Mouse (Mus musculus): ENCODE measurements around the gene Akt3. TPM values are rescaled to one million over a fixed set of nuclear protein-coding genes. Genes with fewer than 3 reads are reported as not detected.

Akt3 gene
- polyA plus RNA-seq, 1 experiment = 32.6 TPM

DNA sequence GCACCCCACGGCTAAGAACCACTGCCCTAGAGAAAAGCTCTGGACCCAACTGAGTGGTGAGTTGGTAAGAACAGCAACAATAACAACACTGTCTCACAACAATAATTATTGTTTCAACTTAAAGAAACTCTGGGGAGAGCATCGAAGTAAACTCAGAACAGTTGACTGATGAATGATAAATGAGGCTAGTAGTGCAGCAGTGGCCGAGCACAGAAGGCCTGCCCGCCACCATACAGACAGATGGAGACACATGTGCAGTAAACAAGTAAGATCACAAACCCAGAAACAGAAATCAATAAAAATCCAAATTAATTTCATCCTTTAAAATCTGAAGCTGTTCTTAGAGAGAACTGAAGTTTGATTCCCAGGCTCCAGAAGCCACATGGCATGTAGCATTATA, 217.9 kb downstream of the Akt3 start:
- no peak for TF ChIP-seq POLR2A (IDR thresholded peaks at IDR 0.05; ENCODE audit: borderline replicate concordance, low read depth, low read length)
- TF ChIP-seq CTCF (IDR thresholded peaks at IDR 0.05; ENCODE audit: low read depth, low read length) = no peak
- no peak overlapping the region for H3K4me3 ChIP-seq (ENCODE audit: insufficient read depth, low read length)
- no peaks in the 10 kb centered on the region for H3K4me1 ChIP-seq (ENCODE audit: control insufficient read depth, insufficient read depth, low read length)
- H3K27ac ChIP-seq (ENCODE audit: insufficient read depth, low read depth, low read length) = no peak overlapping the region

DNA sequence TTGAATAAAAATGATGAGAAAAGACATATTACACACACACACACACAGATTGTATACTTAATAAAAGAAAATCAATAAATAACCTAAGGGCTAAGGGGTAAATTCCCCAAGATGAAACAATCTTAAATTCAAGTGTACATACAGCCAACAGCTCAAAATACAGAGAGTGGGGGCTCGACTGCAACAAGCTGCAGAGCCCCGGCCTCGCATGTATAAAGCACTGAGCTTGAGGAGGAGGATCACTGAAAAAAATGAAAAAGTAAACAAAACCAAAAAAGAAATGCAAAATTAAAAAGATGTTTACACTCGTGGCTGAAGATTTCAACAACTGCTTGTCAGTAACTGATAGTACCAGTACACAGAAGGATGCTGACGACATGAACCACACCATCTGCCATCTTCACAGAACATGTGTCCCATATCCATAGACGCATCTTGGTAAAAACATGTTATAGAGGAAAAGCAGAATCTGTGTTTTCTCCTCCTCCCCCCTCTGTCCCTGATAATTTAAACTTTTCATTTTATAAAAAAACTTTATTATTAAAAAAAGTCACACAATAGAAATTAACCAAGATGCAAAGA, 218.8 kb downstream of the Akt3 start:
- no peak overlapping the region for H3K4me3 ChIP-seq (ENCODE audit: insufficient read depth, low read length)
- TF ChIP-seq CTCF (IDR thresholded peaks at IDR 0.05; ENCODE audit: low read depth, low read length) (no peak), POLR2A (IDR thresholded peaks at IDR 0.05; ENCODE audit: borderline replicate concordance, low read depth, low read length) (no peak)
- no peak overlapping the region for H3K27ac ChIP-seq (ENCODE audit: insufficient read depth, low read depth, low read length)
- no peaks in the 10 kb centered on the region for H3K4me1 ChIP-seq (ENCODE audit: control insufficient read depth, insufficient read depth, low read length)

DNA sequence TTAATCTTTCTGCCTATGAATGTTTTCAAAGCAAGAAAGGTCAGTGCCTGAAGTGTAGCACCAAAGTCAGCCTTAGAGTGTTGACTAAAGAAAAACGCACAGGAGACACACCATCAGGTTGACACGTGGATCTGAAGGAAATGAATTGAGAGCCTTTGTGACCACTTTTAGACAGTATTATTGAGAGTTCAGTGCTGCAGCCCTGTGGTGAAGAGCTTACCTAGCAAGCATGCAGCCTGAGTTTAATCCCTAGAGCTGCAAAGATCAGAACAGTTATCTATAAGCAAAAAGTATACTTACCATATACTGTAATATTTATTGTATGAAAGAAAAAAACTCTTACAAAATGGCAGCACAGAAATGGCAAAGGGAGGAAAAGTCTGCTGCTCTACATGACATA, 219.6 kb downstream of the Akt3 start:
- Histone ChIP-seq H3K4me1 (ENCODE audit: control insufficient read depth, insufficient read depth, low read length) (no peaks in the 10 kb centered on the region), H3K4me3 (ENCODE audit: insufficient read depth, low read length) (no peak overlapping the region), H3K27ac (ENCODE audit: insufficient read depth, low read depth, low read length) (no peak overlapping the region)
- TF ChIP-seq CTCF (IDR thresholded peaks at IDR 0.05; ENCODE audit: low read depth, low read length) = no peak

DNA sequence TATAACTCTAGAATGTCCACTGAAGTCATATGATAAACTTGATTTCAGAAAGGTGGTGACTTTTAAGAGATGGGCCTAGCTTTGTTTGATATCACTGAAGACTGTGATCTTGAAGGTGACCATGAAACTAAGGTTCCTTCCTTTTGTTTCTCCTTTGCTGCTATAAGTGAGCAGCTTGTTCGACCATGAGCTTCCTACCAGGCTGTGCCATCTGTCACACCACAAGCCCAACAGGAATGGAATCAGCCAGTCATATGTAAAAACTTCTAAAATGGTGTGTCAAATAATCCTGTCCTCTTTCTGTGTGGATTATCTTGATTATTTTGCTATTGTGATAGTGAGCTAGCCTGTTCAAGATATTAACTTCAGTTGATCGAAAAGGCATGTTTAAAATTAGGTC, 222.5 kb downstream of the Akt3 start:
- Histone ChIP-seq H3K4me1 (ENCODE audit: control insufficient read depth, insufficient read depth, low read length) (no peaks in the 10 kb centered on the region), H3K4me3 (ENCODE audit: insufficient read depth, low read length) (no peak overlapping the region), H3K27ac (ENCODE audit: insufficient read depth, low read depth, low read length) (no peak overlapping the region)
- TF ChIP-seq CTCF (IDR thresholded peaks at IDR 0.05; ENCODE audit: low read depth, low read length) (no peak), POLR2A (IDR thresholded peaks at IDR 0.05; ENCODE audit: borderline replicate concordance, low read depth, low read length) (no peak)

DNA sequence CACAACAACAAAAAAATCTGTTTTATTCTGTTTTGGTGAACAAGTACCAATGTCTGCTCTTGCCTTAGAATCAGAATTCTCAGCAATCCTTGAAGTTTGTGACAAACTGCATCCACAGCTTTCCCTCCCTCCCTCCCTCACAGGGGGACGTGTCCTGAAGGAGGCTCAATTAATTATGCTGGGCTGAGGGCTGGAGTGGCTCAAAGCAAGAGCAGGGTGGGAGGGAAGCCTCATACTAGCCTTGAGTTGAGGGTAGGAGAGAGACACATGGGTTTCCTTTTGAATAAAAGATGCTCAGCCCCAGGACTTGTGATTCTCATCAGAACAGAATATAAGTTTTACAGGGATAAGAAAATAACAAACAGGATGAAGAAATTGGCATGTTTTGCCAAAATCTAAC, 225.8 kb downstream of the Akt3 start:
- no peak overlapping the region for H3K4me3 ChIP-seq (ENCODE audit: insufficient read depth, low read length)
- H3K27ac ChIP-seq (ENCODE audit: insufficient read depth, low read depth, low read length) = no peak overlapping the region
- no peak for TF ChIP-seq POLR2A (IDR thresholded peaks at IDR 0.05; ENCODE audit: borderline replicate concordance, low read depth, low read length)
- no peak for TF ChIP-seq CTCF (IDR thresholded peaks at IDR 0.05; ENCODE audit: low read depth, low read length)
- no peaks in the 10 kb centered on the region for H3K4me1 ChIP-seq (ENCODE audit: control insufficient read depth, insufficient read depth, low read length)

DNA sequence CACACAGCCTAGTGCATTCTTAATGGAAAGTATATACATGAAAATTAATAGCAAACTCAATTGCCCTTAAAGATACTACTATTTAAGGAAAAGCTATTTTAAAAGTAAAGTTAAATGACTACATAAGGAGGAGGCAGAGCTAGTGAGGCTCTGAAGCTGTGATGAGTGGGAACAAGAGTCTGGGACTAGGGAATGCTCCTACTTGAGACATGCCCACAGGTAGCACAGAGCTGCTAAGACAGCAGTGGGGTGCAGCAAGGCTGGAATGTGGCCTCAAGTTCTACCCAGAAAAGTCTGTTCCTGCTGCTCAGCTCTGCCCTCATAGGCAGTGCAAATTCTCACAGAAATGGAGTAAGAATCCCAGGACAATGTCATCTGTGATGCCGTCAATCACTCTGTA, 226.8 kb downstream of the Akt3 start:
- Histone ChIP-seq H3K4me3 (ENCODE audit: insufficient read depth, low read length) (no peak overlapping the region), H3K27ac (ENCODE audit: insufficient read depth, low read depth, low read length) (no peak overlapping the region), H3K4me1 (ENCODE audit: control insufficient read depth, insufficient read depth, low read length) (no peaks in the 10 kb centered on the region)
- no peak for TF ChIP-seq CTCF (IDR thresholded peaks at IDR 0.05; ENCODE audit: low read depth, low read length)
- TF ChIP-seq POLR2A (IDR thresholded peaks at IDR 0.05; ENCODE audit: borderline replicate concordance, low read depth, low read length) = no peak

DNA sequence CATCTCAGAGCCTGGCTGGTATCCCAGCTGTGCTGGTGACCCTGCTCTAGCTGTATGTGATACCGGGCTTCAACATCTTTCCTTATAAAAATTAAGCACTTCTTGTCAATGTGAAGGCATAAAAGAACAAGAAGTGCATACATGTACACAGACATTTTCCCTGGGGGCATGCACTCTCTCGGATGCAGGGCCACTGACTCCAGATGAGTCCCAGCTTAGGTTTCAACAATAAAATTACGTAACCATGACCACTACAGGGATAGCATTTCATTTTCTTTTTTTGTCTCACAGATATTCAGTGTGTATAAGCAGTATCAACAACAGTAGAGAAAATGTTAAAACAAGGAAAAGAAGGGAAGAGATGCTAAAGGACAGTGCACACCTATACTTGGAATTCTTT, 227.3 kb downstream of the Akt3 start:
- no peak overlapping the region for H3K27ac ChIP-seq (ENCODE audit: insufficient read depth, low read depth, low read length)
- H3K4me1 ChIP-seq (ENCODE audit: control insufficient read depth, insufficient read depth, low read length) = no peaks in the 10 kb centered on the region
- H3K4me3 ChIP-seq (ENCODE audit: insufficient read depth, low read length) = no peak overlapping the region
- TF ChIP-seq POLR2A (IDR thresholded peaks at IDR 0.05; ENCODE audit: borderline replicate concordance, low read depth, low read length) = no peak
- TF ChIP-seq CTCF (IDR thresholded peaks at IDR 0.05; ENCODE audit: low read depth, low read length) = no peak

DNA sequence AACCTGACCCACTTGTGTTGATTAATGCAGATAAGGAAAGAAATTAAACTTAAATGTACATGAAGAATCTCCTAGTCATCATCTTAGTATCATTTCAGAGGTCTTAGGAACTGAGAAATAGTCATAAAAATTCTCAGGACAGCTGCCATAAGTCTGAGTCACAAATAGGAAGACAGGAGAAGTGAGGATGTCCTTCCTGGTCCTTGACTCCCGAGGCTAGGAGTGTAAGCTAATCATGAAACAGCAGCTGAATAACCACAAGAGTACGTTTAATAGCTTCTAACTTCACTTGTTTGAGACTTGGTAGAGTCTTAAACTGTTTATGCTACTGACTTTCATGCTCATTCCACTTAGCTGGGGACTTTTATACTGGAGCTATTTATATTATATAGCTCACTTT, 229.0 kb downstream of the Akt3 start:
- TF ChIP-seq CTCF (IDR thresholded peaks at IDR 0.05; ENCODE audit: low read depth, low read length) (no peak), POLR2A (IDR thresholded peaks at IDR 0.05; ENCODE audit: borderline replicate concordance, low read depth, low read length) (no peak)
- H3K27ac ChIP-seq (ENCODE audit: insufficient read depth, low read depth, low read length) = no peak overlapping the region

DNA sequence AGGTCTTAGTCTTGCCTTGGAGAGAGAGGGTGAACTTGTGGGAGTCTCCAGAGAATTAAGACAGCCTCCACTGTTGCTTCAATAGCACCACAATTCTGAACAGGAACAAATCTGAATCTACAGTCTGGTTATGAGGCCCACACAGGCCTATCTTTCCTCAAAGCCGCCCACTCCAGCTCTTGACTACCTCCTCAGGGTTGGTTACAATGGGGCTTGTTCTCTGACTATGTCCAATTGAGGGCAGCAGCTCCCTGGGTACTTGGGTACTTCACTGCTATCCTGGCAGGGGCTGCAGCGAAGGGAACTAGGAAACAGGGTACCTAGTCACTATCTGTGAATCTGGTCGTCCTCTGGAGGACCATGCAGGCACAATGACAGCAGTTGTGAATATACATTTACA, 230.3 kb downstream of the Akt3 start:
- H3K27ac ChIP-seq (ENCODE audit: insufficient read depth, low read depth, low read length) = no peak overlapping the region
- H3K4me3 ChIP-seq (ENCODE audit: insufficient read depth, low read length) = no peak overlapping the region
- TF ChIP-seq POLR2A (IDR thresholded peaks at IDR 0.05; ENCODE audit: borderline replicate concordance, low read depth, low read length) (no peak), CTCF (IDR thresholded peaks at IDR 0.05; ENCODE audit: low read depth, low read length) (no peak)
- no peaks in the 10 kb centered on the region for H3K4me1 ChIP-seq (ENCODE audit: control insufficient read depth, insufficient read depth, low read length)

More for the DNA sequence above, 229.0 kb downstream of the Akt3 start:
- H3K4me3 ChIP-seq (ENCODE audit: insufficient read depth, low read length) = no peak overlapping the region
- H3K4me1 ChIP-seq (ENCODE audit: control insufficient read depth, insufficient read depth, low read length) = no peaks in the 10 kb centered on the region

DNA sequence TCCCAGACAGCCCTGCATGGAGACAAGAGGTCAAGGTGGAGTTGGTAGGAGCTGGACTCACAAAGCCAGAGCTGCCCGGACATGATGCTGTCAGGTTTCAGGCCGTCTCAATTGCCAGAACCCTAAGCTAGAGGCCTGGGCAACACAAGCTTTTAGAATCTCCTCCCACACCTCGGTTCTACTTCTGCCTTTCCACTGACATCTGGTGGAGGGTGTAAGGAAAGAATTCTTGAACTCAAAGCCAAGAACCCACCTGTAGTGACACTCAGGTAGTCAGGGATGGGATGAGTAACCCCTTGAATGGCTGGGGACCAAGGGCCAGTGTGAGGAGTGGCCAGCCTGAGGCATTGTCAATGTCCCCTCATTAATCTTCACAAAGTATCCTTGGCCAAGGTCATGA, 235.3 kb downstream of the Akt3 start:
- no peak overlapping the region for H3K4me3 ChIP-seq (ENCODE audit: insufficient read depth, low read length)
- no peak for TF ChIP-seq POLR2A (IDR thresholded peaks at IDR 0.05; ENCODE audit: borderline replicate concordance, low read depth, low read length)
- TF ChIP-seq CTCF (IDR thresholded peaks at IDR 0.05; ENCODE audit: low read depth, low read length) = no peak
- H3K27ac ChIP-seq (ENCODE audit: insufficient read depth, low read depth, low read length) = no peak overlapping the region
- peaks cover 3% of the 10 kb centered on the region; the same call in 1 of the 2 replicates for H3K4me1 ChIP-seq (ENCODE audit: control insufficient read depth, insufficient read depth, low read length)

DNA sequence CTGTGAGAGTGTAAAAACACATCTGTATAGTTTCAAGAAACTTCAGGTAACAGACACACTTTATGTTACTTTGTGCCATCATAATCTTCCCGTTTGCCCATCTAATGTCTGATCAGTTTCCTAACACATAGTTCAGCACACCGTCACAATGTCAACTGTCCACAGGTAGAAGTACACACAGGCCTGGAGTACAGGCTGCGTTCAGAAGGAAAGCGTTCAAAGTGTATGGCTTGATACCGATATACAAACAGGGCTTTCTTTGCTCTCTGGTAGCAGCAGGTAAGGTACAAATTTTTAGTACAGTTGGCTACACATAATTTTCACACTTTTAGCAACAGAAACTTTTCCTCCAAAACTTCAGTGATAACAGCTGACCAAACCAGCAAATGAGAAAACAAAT, 238.3 kb downstream of the Akt3 start:
- H3K4me3 ChIP-seq (ENCODE audit: insufficient read depth, low read length) = no peak overlapping the region

More for the DNA sequence above, 238.3 kb downstream of the Akt3 start:
- Histone ChIP-seq H3K4me1 (ENCODE audit: control insufficient read depth, insufficient read depth, low read length) (peaks cover 21% of the 10 kb centered on the region), H3K27ac (ENCODE audit: insufficient read depth, low read depth, low read length) (no peak overlapping the region)
- TF ChIP-seq CTCF (IDR thresholded peaks at IDR 0.05; ENCODE audit: low read depth, low read length) (no peak), POLR2A (IDR thresholded peaks at IDR 0.05; ENCODE audit: borderline replicate concordance, low read depth, low read length) (no peak)

Data from bone marrow macrophage, adult 2 months (primary cell).